Mouse (Mus musculus) cerebellum, postnatal 10 days (tissue): ENCODE measurements around the gene Oaf.

Source experiments
- DNase-seq, 2 experiments: peaks; one replicate each; pipeline ENCODE4 v3.0.0; 2021; ENCODE audit warnings: mixed read lengths in 2 of 2

The Oaf gene

DNA sequence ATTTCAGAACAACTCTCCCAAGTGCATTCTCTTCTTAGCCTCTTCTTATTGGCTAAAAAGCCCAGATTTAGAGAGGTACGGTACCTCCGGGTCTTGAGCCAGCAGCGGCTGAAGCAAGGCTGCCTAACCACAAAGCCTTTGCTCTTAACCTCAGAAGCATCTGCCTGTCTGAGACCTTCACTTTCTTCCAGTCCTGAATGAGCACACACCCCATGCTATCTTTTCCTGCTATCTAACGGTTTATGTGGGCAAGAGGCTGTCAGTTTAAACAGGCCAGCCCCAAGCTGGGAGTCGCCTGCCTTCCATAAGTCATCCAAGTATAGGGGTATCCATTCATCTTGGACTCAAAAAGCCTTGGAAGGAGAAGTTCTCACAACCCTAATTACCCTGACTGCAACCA, 2.7 kb upstream of the Oaf start:
- DNase-seq: no peak

DNA sequence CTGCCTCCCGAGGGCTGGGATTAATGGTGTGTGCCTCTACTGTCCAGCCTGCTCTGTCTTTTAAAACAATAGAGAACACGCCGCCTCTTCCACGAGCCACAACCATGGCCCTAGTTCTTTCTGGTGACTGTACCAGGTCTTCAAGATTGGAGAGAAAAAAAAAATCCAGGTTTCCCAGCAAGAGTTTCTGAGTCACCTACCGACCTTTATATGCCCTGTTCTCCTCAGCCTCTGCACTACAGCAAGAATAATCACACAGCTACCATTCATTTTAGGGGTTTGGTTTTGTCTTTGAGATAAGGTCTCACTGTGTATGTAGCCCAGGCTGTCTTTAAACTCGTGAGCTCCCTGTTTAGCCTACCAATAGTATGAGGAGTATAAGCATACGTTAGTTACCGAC, 2.3 kb upstream of the Oaf start:
- no peak for DNase-seq

GRCm38 (mm10) chr9:43241291-43241690, 1.6 kb upstream of the Oaf start:
- DNase-seq: peak in 1 of 2 experiments; percentile 27

GRCm38 (mm10) chr9:43240594-43240900, 836 bp upstream of the Oaf start:
- no peak for DNase-seq

GRCm38 (mm10) chr9:43238631-43239545, 823 bp downstream of the Oaf start:
- no peak for DNase-seq

- DNase-seq: no peak
Observed at GRCm38 (mm10) chr9:43238167-43238566, 1.5 kb downstream of the Oaf start.

- DNase-seq: no peak
Observed at GRCm38 (mm10) chr9:43237111-43237775, 2.5 kb downstream of the Oaf start.

GRCm38 (mm10) chr9:43236576-43236975, 3.1 kb downstream of the Oaf start:
- DNase-seq: no peak

- no peak for DNase-seq
Observed at GRCm38 (mm10) chr9:43236106-43236505, 3.6 kb downstream of the Oaf start.

DNA sequence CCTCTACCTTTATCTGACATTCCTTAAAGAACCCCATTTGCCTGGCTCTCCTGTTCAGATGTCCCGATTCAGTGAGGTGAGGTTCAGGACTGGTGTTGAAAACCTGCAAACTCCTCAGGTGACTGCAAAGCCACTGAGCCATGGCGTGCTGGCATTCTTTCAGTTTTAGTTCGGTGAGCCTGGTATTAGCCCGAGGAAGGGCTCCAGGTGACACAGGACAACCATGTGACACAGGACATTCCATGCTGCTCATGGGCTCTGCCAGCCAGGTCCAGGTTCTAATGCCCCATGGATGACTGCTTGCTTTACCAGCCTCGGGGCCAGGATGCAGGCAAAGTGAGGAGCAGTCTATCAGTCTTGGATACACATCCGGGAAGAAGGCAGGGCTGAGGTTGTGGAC, 4.4 kb downstream of the Oaf start:
- DNase-seq: no peak

- DNase-seq: no peak
Observed at GRCm38 (mm10) chr9:43234496-43234895, 5.2 kb downstream of the Oaf start.

DNA sequence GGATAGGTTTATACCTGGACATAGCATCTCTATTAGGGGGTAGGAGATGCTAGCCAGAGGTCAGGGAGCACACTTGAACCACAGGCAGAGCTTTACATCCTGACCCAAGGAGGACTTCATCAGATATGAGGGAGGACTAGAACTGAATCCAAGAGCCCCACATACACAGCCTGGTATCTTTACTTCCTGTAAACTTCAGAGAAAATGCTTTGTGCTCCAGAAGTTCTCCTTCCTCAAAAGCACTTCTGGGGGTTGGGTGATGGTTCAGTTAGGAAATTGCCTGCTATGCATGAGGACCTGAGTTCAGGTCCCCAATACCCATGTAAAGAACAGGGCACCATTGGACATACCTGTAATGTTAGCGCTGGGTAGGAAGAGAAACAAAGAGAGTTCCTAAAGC, 6.2 kb downstream of the Oaf start:
- DNase-seq: no peak

GRCm38 (mm10) chr9:43233044-43233443, 6.7 kb downstream of the Oaf start:
- DNase-seq: no peak

GRCm38 (mm10) chr9:43232286-43232685, 7.4 kb downstream of the Oaf start:
- DNase-seq: no peak

DNA sequence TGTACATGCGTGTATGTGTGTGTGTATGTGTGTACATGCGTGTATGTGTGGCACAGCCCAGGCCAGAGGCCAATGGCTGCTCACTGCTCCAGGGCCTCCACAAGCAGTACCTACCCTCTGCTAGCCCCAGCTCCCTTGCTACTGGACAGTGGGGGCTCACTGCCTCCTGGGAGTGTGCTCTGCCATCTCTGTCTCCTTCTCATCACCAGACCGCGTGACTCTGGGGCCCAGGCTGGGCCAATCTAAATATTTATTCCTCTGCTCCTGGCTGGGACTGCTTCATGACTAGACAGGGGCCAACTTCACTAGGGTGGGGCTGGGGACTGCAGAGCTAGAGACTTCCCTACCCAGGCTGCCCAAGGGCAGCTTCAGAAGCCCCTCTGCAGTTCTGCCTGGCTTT, 7.9 kb downstream of the Oaf start:
- no peak for DNase-seq

GRCm38 (mm10) chr9:43230886-43231285, 8.8 kb downstream of the Oaf start:
- DNase-seq: no peak

DNA sequence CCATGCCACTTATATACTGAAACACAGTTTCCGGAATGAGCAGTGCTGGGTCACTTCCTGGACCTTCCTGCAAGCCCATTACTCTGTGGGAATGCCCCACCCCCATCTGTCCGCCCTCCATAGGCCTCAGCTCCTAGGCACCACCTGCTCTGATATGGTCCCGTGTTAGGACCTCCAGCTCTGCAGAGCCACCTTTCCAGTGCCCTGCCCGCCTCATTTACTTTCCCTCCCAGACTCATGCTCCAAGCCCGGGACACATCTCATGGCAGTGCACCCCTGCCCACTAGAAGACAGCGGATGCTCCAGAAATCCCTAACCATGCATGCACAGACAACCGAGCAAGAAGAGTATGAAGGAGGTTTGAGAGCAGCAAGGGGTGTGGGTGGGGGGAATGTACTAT, 9.7 kb downstream of the Oaf start:
- DNase-seq: no peak

- no peak for DNase-seq
Observed at GRCm38 (mm10) chr9:43229398-43229895, 10.3 kb downstream of the Oaf start.

DNA sequence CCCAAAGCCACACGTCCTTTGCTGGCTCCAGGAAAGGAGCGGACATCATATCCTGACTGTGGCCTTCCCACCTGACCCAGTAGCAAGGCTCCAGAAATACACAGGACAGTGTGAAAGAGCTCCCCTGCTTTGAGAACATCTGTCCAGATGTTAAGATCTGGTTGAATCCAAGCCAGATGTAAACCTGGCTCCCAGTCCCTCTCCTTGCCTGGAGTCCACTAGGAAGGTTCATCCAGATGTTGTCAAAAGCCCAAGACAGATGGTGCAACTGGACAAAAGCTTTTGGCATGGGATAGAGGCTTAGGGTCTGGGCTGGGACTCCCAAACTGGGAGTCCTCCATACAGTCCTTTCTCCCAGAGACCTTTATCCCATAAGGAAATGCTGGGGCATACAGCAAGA, 11.0 kb downstream of the Oaf start:
- no peak for DNase-seq

DNA sequence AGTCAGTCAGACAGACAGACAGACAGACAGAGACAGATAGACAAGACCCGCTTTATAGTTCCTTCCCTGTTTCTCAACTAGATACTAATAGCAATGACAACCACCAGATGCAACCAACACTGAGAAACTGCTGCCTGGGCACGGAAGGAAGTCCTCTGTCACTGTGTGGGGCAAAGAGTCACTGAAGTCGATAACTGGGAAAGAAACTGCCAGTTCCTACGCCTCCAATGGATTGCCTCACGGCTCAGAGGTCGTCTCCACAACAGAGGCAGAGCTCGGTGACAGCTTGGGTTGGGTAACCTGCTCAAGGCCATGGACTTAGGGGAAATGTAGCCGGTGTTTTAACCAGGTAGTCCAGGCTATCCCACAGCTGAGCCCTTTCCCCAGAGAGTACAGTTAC, 12.1 kb downstream of the Oaf start:
- DNase-seq: no peak

DNA sequence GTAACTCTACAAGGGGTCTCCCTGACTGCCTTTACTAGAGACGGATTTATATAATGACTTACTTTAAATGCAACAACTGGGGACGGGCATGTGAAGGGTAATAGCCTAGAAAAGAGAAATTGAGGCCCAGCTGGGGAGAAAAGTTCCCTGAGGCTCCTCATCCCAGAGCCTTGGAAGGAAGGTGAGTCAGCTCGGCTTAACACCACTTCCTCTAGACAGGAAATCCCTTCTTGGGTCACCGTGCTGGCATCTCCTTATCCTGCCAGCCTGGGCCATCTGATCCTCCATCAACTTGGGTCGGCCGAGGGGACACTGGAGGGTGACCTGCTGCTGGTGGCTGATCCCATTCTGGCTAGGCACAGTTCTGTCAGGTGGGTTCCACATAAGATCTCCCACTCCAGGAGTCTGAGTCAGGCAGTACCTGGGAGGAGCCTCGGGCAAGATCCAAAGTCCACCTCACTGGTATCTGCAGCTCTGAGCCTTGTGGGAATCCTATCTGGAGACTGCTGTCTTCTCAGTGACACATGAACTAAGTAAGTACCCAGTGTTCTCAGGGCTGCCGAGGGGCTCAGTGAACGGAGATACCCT, 13.0 kb downstream of the Oaf start:
- no peak for DNase-seq

DNA sequence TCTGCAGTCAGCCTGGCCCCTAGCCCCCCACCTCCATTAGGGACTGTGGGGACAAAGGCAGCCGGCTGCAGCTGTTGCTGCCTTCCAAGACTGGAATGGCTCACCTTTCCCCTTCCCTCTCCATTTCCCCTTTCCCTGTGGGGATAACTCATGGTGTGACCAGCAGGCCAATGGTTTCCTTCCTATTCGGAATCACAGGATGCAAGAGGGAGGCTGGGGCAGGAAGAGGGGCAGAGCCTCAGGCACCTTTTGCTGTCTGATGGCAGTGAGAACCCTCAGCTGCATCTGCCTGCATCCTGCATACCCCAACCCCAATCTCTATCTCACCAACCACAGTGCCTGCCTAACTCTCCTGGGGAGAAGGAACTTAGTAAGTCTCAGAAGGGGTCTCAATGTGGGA, 14.2 kb downstream of the Oaf start:
- no peak for DNase-seq

- DNase-seq: no peak
Observed at GRCm38 (mm10) chr9:43224771-43225355, 14.8 kb downstream of the Oaf start.

- no peak for DNase-seq
Observed at GRCm38 (mm10) chr9:43222429-43222715, 17.3 kb downstream of the Oaf start.
